Mouse (Mus musculus) brain, embryonic 14.5 days (tissue): ENCODE data around the gene Med24.
A peak's percentile ranks its signal among the peaks of the same experiment; 100 is the strongest.

Experiments
- CTCF ChIP-seq: fragments of 200-500 bp; IDR thresholded peaks from 2 replicates; pipeline ENCODE4 v1.5.1; 2012; ENCODE audit warnings: inconsistent platforms, mild to moderate bottlenecking, moderate library complexity, borderline replicate concordance; ENCODE audit not compliant: insufficient read depth, insufficient read length; ENCODE audit errors: extremely low read depth
- POLR2A ChIP-seq: fragments of 200-500 bp; IDR thresholded peaks from 2 replicates; pipeline ENCODE4 v1.6.1; 2012; ENCODE audit warnings: mild to moderate bottlenecking, inconsistent platforms, borderline replicate concordance; ENCODE audit not compliant: poor library complexity, insufficient read depth, insufficient read length, severe bottlenecking; ENCODE audit errors: extremely low read depth

DNA sequence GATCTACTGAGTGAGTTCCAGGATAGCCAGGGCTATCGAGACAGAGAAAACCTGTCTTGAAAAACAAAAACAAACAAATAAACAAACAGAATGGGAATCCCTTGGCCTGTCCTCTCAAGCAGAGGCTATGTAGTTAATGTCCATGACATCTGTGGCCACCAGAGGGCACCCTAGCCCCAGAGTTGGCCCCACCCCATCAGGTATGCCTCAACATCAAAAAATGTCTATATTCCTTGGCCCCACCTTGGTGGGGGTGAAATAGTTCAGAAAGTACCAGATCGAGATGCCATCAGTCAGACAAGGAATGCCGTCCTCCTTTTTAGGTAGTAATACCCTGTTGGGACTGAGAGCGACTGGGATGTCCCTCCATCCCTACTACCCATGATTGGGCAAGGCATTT lies 29.3 kb downstream of the Med24 start:
- TF ChIP-seq CTCF (peak; percentile 83), POLR2A (no peak)
